Mouse (Mus musculus): Measurements from ENCODE around the gene Zscan18. TPM values are rescaled to one million over a fixed set of nuclear protein-coding genes. Genes with fewer than 3 reads are reported as not detected.

Gene Zscan18
- total RNA-seq, 2 experiments from 2014 or later: 17.9 to 18.9 TPM

Other genes starting within 250 kb of the Zscan18 start
- under 1 TPM; 0.02 to 0.05 TPM for gene Vmn2r53, start 194.8 kb downstream of the Zscan18 start, total RNA-seq (2021)
- not detected for gene Vmn2r54, start 163.3 kb downstream of the Zscan18 start, total RNA-seq (2021)
- gene Vmn2r55, start 118.6 kb downstream of the Zscan18 start, total RNA-seq (2021): not detected
- not detected for gene Vmn2r56, start 68.6 kb downstream of the Zscan18 start, total RNA-seq (2021)
- 10 to 100 TPM; 22.0 to 26.4 TPM for gene Zfp329, start 15.2 kb upstream of the Zscan18 start, total RNA-seq (2021)
- gene Zfp110, start 31.1 kb upstream of the Zscan18 start, total RNA-seq (2021): 10 to 100 TPM; 13.0 to 13.4 TPM
- 1 to 10 TPM; 6.8 to 9.0 TPM for gene Zfp128, start 77.5 kb upstream of the Zscan18 start, total RNA-seq (2021)
- 10 to 100 TPM; 14.4 to 15.1 TPM for gene Zscan22, start 94.2 kb upstream of the Zscan18 start, total RNA-seq (2021)
- 100 to 1,000 TPM; 379 to 453 TPM for gene Rps5, start 118.7 kb upstream of the Zscan18 start, total RNA-seq (2021)
- 1 to 10 TPM in 1 of 2 experiments, under 1 TPM in 1; 0.91 to 1.3 TPM for gene Rnf225, start 123.8 kb upstream of the Zscan18 start, total RNA-seq (2021)
- 10 to 100 TPM; 10.2 to 12.1 TPM for gene Zfp324, start 162.2 kb upstream of the Zscan18 start, total RNA-seq (2021)
- 1 to 10 TPM; 8.1 to 9.1 TPM for gene Zfp446, start 174.2 kb upstream of the Zscan18 start, total RNA-seq (2021)
- under 1 TPM; 0.22 to 0.47 TPM for gene Slc27a5, start 194.6 kb upstream of the Zscan18 start, total RNA-seq (2021)
- gene Trim28, start 195.5 kb upstream of the Zscan18 start, total RNA-seq (2021): 100 to 1,000 TPM; 236 to 250 TPM
- gene Zbtb45, start 206.4 kb upstream of the Zscan18 start, total RNA-seq (2021): 10 to 100 TPM; 34.4 to 35.3 TPM
- gene Chmp2a, start 231.2 kb upstream of the Zscan18 start, total RNA-seq (2021): 100 to 1,000 TPM; 128 to 149 TPM
- gene Ube2m, start 234.6 kb upstream of the Zscan18 start, total RNA-seq (2021): 100 to 1,000 TPM; 197 to 209 TPM